Mouse (Mus musculus) brain, embryonic 14.5 days (tissue): ENCODE results near the gene Il19. TPM values are rescaled to one million over a fixed set of nuclear protein-coding genes. Genes with fewer than 3 reads are reported as not detected.

Experiments
- DNase-seq: peaks from one replicate; pipeline ENCODE4 v3.0.0-alpha.2; 2011; ENCODE audit warnings: low read depth
- CTCF ChIP-seq: fragments of 200-500 bp; IDR thresholded peaks from 2 replicates; pipeline ENCODE4 v1.5.1; 2012; ENCODE audit warnings: inconsistent platforms, mild to moderate bottlenecking, moderate library complexity, borderline replicate concordance; ENCODE audit not compliant: insufficient read depth, insufficient read length; ENCODE audit errors: extremely low read depth
- POLR2A ChIP-seq: fragments of 200-500 bp; IDR thresholded peaks from 2 replicates; pipeline ENCODE4 v1.6.1; 2012; ENCODE audit warnings: mild to moderate bottlenecking, inconsistent platforms, borderline replicate concordance; ENCODE audit not compliant: poor library complexity, insufficient read depth, insufficient read length, severe bottlenecking; ENCODE audit errors: extremely low read depth
- polyA plus RNA-seq: library from polyadenylated mRNA; depleted of rRNA; stranded (reverse); fragments of >200 nt; gene quantifications from 2 replicates; pipeline ENCODE4 v1.2.3, GENCODE M21; 2012; rRNA removed

The Il19 gene
- polyA plus RNA-seq, 1 experiment: not detected

DNA sequence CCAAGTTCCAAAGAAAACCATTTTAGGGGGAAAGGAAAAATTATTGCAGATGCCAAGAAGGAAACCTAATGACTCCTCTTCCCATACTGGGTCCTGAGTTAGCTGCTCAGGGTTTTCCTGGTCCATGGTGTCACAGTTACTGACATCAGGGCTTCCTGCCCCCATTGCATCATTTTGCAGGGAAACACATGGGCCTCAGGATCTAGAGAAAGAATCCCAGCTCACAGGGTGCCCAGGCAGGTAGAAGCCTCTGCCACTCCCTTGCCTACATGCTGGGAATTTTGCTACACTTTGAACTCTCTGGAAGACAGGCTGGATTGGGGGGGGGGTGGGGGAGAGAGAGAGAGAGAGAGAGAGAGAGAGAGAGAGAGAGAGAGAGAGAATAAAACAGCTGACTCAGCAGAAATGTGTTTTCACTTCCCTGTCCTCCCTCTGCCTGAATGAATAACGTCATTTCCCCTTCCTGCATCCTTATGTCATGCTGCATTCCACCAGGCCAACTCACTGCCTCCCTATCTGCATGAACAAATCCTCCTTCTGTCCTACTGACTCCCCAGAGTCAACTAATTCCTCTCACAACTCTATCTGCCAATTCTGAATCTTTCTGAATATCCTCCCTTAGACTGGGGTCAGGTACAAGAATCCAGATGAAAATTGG is 21.5 kb downstream of the Il19 start:
- no peak for DNase-seq
- TF ChIP-seq CTCF: no peak
- TF ChIP-seq POLR2A: no peak

DNA sequence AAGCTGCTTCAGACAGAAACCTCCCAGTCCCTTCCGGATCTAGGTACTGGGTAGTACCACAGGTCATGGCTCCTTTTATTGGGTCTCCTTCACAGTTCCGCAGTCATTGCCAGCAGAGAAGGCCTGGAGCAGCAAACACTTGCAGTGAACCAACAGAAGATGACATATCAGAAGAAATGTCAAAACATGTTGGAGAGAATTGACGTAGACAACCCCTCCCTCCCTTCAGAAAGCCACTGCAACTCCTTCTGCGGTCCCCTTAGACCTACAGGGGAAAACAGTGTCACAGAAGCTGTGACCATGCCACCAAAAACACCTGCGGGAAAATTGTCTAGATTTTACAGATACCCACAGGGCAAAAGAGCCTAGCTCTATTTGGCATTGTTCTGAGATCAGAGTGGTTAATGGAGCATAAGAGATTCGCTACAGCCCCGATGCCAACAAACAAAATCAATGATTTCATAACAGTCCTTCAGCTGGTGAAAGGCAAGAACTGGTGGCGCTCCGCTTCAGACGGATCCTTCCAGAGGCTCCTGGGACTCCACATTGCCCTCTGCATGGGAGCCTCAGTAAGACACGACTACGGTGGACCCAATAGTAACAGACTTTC is 28.4 kb downstream of the Il19 start, which contains the start of gene Il20:
Il20 (minus strand) TSS at position 51 of the 610 bp plus-strand sequence.
- TF ChIP-seq POLR2A: no peak
- TF ChIP-seq CTCF: no peak
- no peak for DNase-seq

DNA sequence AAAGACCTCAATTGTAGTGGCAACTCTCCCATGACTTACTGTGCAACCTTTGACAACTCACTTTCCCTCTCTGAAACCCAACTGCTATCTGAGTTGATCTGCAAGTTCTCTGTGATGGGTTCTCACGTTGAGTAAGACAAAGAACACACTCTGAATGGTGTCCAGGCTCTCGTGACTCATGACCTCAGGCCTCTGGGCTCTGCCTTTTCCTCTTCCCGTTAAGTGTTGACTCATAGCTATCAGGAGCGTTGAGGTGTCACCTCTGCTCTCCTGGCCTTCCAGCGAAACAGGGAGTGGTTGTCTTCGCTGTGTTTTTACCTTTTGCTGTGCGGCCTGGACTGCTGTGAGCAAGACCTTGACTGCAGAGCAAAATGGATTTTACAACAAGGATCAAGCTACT is 37.4 kb downstream of the Il19 start:
- TF ChIP-seq CTCF: no peak
- TF ChIP-seq POLR2A: no peak
- no peak for DNase-seq

DNA sequence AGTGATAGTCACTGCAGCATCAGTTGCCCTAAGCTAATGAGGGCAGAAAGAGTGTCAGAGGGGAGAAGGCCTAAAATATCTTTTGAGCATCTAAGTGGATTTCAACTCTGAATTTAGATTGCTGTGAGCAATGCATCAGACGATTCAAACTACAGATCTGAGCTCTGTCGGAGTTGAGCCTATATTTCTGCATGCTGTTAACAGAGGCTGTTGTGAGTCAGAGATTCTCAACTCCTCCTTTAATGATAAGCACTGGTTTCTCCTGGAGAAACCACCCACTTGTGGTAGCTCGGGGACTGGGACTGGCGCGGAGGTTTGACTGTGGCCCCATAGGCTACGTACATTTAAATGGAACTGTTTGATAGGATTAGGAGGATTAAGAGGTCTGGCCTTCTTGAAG is 45.4 kb downstream of the Il19 start:
- TF ChIP-seq POLR2A (no peak), CTCF (no peak)
- DNase-seq: no peak

- TF ChIP-seq POLR2A (no peak), CTCF (no peak)
- no peak for DNase-seq
These were observed 46.4 kb downstream of the Il19 start for GRCm38 (mm10) chr1:130893329-130894040.

- TF ChIP-seq POLR2A: no peak
- no peak for TF ChIP-seq CTCF
- no peak for DNase-seq
These were observed 47.5 kb downstream of the Il19 start for GRCm38 (mm10) chr1:130892446-130892845.

DNA sequence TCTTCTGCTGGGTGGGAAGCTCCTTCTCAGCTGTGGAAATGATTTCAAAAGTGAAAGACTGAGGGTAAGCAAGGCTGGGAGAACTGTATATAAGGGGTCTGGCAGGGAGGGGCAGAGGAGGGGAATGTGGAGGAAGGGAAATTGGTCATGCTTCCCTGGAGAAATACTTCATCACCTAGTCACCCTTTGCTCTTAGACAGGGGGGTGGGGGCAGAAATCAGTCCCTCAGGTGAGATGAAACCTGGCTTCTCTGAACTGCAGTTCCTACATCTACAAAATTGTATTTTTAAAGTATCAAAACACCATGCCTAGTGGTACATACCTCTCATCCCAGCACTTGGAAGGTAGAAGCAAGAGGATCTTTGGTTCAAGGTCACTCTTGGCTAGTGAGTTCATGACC is 52.6 kb downstream of the Il19 start, which contains the start of gene Il24:
Il24 (minus strand) TSS at position 101 of the 400 bp plus-strand sequence.
- TF ChIP-seq POLR2A (no peak), CTCF (no peak)
- no peak for DNase-seq

DNA sequence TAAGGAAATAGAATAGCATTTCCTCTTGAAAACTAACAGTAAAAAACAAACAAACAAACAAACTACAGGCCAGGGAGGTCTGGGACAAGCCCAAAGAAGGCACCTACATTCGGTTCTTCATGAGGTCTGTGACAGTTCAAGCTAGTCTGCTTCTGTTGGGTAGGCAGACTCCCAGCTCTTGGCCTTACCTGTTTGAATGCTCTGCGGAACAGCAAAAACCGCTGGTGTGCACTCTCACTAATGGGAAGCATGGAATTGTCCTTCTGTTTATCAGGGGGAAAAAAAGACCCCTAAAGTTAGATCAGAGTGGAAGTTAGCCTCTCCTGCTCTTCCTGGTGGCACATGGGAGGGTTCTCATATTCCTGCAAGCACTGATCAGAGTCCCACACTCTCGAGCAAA is 56.8 kb downstream of the Il19 start:
- TF ChIP-seq POLR2A (no peak), CTCF (no peak)
- no peak for DNase-seq

Other genes with a start within 250 kb of the Il19 start
- gene Gm29427, start 224.3 kb downstream of the Il19 start, polyA plus RNA-seq: not detected in 2 replicates
- gene Yod1, start 222.8 kb downstream of the Il19 start, polyA plus RNA-seq: 3.9 and 5.3 TPM in 2 replicates
- gene Pfkfb2, start 210.9 kb downstream of the Il19 start, polyA plus RNA-seq: 32.9 and 33.9 TPM in 2 replicates
- 0.50 and 0.59 TPM in 2 replicates for gene AA986860, start 208.1 kb downstream of the Il19 start, polyA plus RNA-seq
- gene Fcamr, start 139.2 kb downstream of the Il19 start, polyA plus RNA-seq: 0.04 and 0.08 TPM in 2 replicates
- 0.03 and 0.16 TPM in 2 replicates for gene Pigr, start 113.4 kb downstream of the Il19 start, polyA plus RNA-seq
- gene Fcmr, start 74.4 kb downstream of the Il19 start, polyA plus RNA-seq: 0.19 and 0.28 TPM in 2 replicates
- gene Il24, start 52.7 kb downstream of the Il19 start, polyA plus RNA-seq: not detected in 2 replicates
- not detected in 2 replicates for gene Il20, start 28.7 kb downstream of the Il19 start, polyA plus RNA-seq
- not detected in 2 replicates for gene Il10, start 79.7 kb upstream of the Il19 start, polyA plus RNA-seq
- gene Mapkapk2, start 157.7 kb upstream of the Il19 start, polyA plus RNA-seq: 50.5 and 52.9 TPM in 2 replicates
- gene Dyrk3, start 198.2 kb upstream of the Il19 start, polyA plus RNA-seq: 12.7 and 13.6 TPM in 2 replicates
- 53.0 and 69.8 TPM in 2 replicates for gene Eif2d, start 213.1 kb upstream of the Il19 start, polyA plus RNA-seq